Mouse (Mus musculus) hindbrain, postnatal 0 days (tissue): ENCODE measurements around the gene Eif4g1. TPM values are rescaled to one million over a fixed set of nuclear protein-coding genes. Genes with fewer than 3 reads are reported as not detected.

Experiments
- ATAC-seq: fragments of 200-750 bp; cut with Nextera tagmentation; 2 replicates; pipeline ENCODE4 v1.8.0; 2017; ENCODE audit warnings: mild to moderate bottlenecking, moderate TSS enrichment, moderate library complexity
- DNase-seq: peaks from one replicate; pipeline ENCODE4 v3.0.0-alpha.2; 2015; ENCODE audit warnings: low spot score
- H3K27ac ChIP-seq: fragments of 300-500 bp; sonication (generic); 2 replicates; pipeline ENCODE4 v1.5.1; 2014; ENCODE audit warnings: mild to moderate bottlenecking
- H3K27me3 ChIP-seq: fragments of 300-500 bp; sonication (generic); 2 replicates; pipeline ENCODE4 v1.6.1; 2014; ENCODE audit warnings: low read length, mixed read lengths; ENCODE audit not compliant: insufficient read depth
- H3K36me3 ChIP-seq: fragments of 300-500 bp; sonication (generic); 2 replicates; pipeline ENCODE4 v1.6.1; 2014; ENCODE audit warnings: low read length, mixed read lengths; ENCODE audit not compliant: insufficient read depth
- H3K4me1 ChIP-seq: fragments of 300-500 bp; sonication (generic); 2 replicates; pipeline ENCODE4 v1.6.1; 2014; ENCODE audit warnings: antibody characterized with exemption, low read length, mixed read lengths; ENCODE audit not compliant: insufficient read depth
- H3K4me2 ChIP-seq: fragments of 300-500 bp; sonication (generic); 2 replicates; pipeline ENCODE4 v1.6.1; 2014; ENCODE audit warnings: low read depth, mild to moderate bottlenecking, low read length, moderate library complexity, mixed read lengths
- H3K4me3 ChIP-seq: fragments of 300-500 bp; sonication (generic); 2 replicates; pipeline ENCODE4 v1.5.1; 2014; ENCODE audit warnings: low read length
- H3K9ac ChIP-seq: fragments of 300-500 bp; sonication (generic); replicated peaks from 2 replicates; pipeline ENCODE4 v1.6.1; 2014; ENCODE audit warnings: mild to moderate bottlenecking, low read length, moderate library complexity, mixed read lengths
- H3K9me3 ChIP-seq: fragments of 300-500 bp; sonication (generic); 2 replicates; pipeline ENCODE4 v1.6.1; 2016; ENCODE audit warnings: low read length, mixed read lengths
- CTCF ChIP-seq: IDR thresholded peaks from 2 replicates; pipeline ENCODE4 v1.5.1; 2016; ENCODE audit warnings: antibody characterized with exemption, control low read depth, low read depth
- WGBS: fragments of 180-500 bp; shearing (Covaris S2); extraction: QIAGEN DNeasy Blood & Tissue Kit; methylation state at CpG from one replicate; pipeline ENCODE4 v1.1.7; 2014; 5-methylcytosine and 5-hydroxymethylcytosine counted together
- polyA plus RNA-seq: library from polyadenylated mRNA; unstranded; fragments of >200 nt; fragmentation: Nextera tagmentation; extraction: Ambion mirVana; gene quantifications from 2 replicates; pipeline ENCODE4 v1.2.1, GENCODE M21; 2015
- total RNA-seq: library from RNA; depleted of rRNA; stranded (reverse); fragments of >200 nt; gene quantifications from 2 replicates; pipeline ENCODE4 v1.2.3, GENCODE M21; 2014

The Eif4g1 gene
- total and polyA plus RNA-seq, 2 experiments from 2014 or later: 124 to 428 TPM

DNA sequence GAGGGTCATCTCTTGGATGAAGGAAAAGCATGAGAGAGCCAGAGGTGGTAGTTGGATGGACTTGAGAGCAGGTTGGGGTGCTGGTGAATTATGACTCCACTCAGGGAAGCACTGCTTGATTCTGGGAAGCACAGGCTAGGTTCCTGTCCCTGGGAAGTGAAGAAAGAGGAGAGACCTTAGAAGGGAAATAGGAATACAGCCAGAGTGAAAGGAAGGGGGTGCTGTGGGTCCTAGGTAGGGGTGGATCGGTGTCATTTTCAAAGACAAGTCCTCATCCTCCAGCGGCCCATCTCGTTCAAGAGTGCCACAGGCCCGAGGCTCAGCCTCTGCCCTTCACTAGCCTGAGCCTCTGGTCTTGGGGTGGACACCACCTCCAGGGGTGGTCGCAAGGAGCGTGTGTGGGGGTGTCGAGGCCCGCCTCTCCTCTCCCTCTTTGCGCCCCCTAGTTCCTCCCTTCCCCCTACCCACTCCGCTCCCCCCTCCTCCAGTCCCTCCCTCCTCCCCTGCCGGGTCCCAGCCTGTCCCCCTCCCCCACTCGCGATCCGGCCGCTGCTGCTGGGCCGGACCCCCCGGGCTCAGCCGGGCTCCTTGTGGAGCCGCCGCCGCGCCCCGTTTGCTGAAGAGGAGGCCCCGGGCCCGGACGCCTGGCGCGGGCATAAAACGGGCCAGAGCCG, 64.3 kb downstream of the Eif4g1 start:
- peak; percentile 50 for ATAC-seq

DNA sequence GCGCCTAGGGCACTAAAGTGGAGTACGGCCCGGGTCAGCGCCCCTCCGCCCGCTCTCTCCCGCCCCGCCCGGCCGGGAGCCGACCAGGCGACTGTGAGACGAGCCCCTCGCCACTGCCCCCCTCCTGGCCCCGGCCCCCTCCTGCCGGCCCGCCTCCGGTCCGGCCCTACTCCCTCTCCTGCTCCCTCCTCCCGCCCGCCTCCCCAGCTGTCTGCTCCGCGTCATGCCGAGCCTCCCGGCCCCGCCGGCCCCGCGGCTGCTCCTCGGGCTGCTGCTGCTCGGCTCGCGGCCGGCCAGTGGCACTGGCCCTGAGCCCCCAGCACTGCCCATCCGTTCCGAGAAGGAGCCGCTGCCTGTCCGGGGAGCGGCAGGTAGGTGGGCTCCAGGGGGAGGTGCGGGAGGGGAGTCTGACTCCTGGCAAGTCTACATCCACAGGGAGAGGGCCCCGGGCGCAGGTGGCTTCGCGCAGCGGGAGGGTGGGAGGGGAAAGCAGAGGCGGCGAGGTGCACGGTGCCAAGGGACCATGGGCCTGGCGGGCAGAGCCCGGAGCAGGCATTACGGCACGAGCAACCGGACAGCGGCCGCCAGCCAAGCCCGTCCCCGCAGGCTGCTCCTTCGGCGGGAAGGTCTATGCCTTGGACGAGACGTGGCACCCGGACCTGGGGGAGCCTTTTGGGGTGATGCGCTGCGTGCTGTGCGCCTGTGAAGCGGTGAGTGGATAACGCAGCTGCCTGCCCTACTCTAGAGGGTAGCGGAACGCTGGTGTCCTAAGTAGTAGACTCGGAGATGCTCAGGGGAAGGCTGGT, 65.0 kb downstream of the Eif4g1 start, which contains the start of gene Chrd:
TSS of gene Chrd (plus strand) at position 203 of the 806 bp plus-strand sequence.
- no peaks in the 10 kb centered on the region for H3K9me3 ChIP-seq
- peak within 1 kb of the TSS; percentile 96 for H3K4me2 ChIP-seq
- peak within 1 kb of the TSS; percentile 86 for H3K9ac ChIP-seq
- WGBS: 1% methylated on average over 57 of the region's 70 CpGs
- H3K36me3 ChIP-seq: 0 out of 2 replicates have a peak, but pooled peaks cover 4% of the 10 kb centered on the region
- peak; percentile 73 for DNase-seq
- peak within 1 kb of the TSS; percentile 74 for H3K4me3 ChIP-seq
- ATAC-seq: peak; percentile 80
- no peaks in the 10 kb centered on the region for H3K27me3 ChIP-seq
- TF ChIP-seq CTCF: no peak
- H3K27ac ChIP-seq: peak within 1 kb of the TSS; percentile 85
- peaks cover 4% of the 10 kb centered on the region; the same call in 1 of the 2 replicates for H3K4me1 ChIP-seq

More for the DNA sequence above, 64.3 kb downstream of the Eif4g1 start:
- peaks cover 4% of the 10 kb centered on the region; the same call in 1 of the 2 replicates for H3K4me1 ChIP-seq
- no peaks in the 10 kb centered on the region for H3K27me3 ChIP-seq
- no peaks in the 10 kb centered on the region for H3K9me3 ChIP-seq
- under 1% methylated on average over 22 of the region's 30 CpGs for WGBS
- 0 out of 2 replicates have a peak, but pooled peaks cover 4% of the 10 kb centered on the region for H3K36me3 ChIP-seq
- peak overlapping the region; percentile 96 for H3K4me2 ChIP-seq
- peak overlapping the region; percentile 86 for H3K9ac ChIP-seq
- peak; percentile 36 for TF ChIP-seq CTCF
- peak overlapping the region; percentile 74 for H3K4me3 ChIP-seq
- DNase-seq: peak; percentile 45
- peak overlapping the region; percentile 85 for H3K27ac ChIP-seq

DNA sequence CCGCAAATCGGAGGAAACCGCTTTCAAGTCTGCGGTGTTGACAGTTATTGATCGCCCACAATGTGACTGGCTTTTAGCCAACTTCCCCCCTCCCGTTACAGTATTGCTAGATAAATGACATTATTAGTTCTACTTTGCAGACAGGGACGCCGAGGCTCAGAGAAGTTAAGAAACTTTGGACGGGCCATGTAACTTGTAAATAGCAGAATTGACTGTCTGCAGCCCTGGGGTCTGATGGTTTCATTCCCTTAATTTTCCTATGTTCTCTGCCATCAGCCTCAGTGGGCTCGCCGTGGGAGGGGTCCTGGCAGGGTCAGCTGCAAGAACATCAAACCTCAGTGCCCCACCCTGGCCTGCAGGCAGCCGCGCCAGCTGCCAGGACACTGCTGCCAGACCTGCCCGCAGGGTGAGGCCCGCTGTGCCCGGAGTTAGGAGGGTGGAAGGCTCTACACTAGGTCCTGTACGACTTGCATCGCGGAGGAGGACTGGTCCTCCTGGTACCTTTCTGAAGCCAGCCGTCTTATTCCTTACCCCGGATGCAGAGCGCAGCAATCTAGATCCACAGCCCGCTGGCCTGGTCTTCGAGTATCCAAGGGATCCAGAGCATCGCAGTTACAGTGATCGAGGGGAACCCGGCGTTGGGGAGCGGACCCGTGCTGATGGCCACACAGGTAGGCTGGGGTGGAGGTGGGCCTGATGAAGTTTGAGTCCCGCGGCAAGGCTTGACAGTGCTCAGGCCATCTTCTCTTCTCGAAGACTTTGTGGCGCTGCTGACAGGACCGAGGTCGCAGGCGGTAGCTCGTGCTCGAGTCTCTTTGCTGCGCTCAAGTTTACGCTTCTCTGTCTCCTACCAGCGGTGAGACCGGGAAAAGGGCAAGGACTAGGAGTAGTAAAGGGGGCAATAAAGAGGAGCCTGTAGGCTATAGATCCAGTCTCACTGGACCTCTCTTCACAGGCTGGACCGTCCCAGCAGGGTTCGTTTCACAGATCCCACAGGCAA, 65.9 kb downstream of the Eif4g1 start, which contains the start of gene Thpo:
TSS of gene Thpo (minus strand) at position 781 of the 1,000 bp plus-strand sequence.
- peaks cover 4% of the 10 kb centered on the region; the same call in 1 of the 2 replicates for H3K4me1 ChIP-seq
- H3K4me2 ChIP-seq: peak within 1 kb of the TSS; percentile 96
- no peaks in the 10 kb centered on the region for H3K27me3 ChIP-seq
- ATAC-seq (no peak), DNase-seq (peak; percentile 38)
- peak within 1 kb of the TSS; percentile 85 for H3K27ac ChIP-seq
- no peaks in the 10 kb centered on the region for H3K9me3 ChIP-seq
- peak within 1 kb of the TSS; percentile 74 for H3K4me3 ChIP-seq
- peak; percentile 36 for TF ChIP-seq CTCF
- 4% methylated on average over 45 of the region's 45 CpGs for WGBS
- 0 out of 2 replicates have a peak, but pooled peaks cover 4% of the 10 kb centered on the region for H3K36me3 ChIP-seq
- H3K9ac ChIP-seq: peak within 1 kb of the TSS; percentile 86

DNA sequence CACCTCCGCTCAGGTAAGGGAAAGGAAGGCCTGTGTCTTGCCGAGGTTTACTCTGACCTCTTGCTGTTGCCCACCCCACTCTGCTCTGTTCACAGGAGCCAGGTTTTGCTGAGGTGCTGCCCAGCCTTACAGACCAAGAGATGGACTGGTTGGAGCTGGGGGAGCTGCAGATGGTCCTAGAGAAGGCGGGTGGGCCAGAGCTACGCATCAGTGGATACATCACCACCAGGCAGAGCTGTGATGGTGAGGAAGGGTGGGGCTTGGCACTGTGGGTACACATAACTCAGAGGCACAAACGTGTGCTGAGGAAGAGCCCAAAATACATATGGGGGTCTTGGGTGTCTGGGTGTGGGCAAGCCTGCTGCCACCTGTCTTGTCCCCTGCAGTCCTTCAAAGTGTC, 67.5 kb downstream of the Eif4g1 start:
- Histone ChIP-seq H3K27me3 (no peaks in the 10 kb centered on the region), H3K36me3 (0 out of 2 replicates have a peak, but pooled peaks cover 4% of the 10 kb centered on the region), H3K4me2 (no peak overlapping the region), H3K9ac (no peak overlapping the region), H3K27ac (no peak overlapping the region), H3K9me3 (no peaks in the 10 kb centered on the region), H3K4me1 (peaks cover 4% of the 10 kb centered on the region; the same call in 1 of the 2 replicates), H3K4me3 (no peak overlapping the region)
- 76% methylated on average over 5 of the region's 5 CpGs for WGBS
- no peak for ATAC-seq
- DNase-seq: no peak
- no peak for TF ChIP-seq CTCF

DNA sequence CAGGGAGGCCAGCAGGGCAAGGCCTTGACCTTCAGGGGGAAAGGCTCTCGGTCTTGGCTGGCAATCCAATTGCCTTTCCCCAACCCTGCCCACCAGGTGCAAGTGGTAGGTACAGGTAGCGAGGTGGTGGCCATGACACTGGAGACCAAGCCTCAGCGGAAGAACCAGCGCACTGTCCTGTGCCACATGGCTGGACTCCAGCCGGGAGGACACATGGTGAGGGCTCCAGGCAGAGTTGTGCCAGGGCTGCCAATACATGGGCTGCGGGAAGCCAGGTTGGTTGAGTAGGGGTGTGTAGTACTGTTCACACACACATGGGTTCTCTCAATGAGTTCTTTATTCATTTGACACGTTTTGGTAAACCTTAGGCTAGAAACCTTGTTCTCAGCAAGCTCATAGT, 68.1 kb downstream of the Eif4g1 start:
- no peak overlapping the region for H3K27ac ChIP-seq
- peaks cover 4% of the 10 kb centered on the region; the same call in 1 of the 2 replicates for H3K4me1 ChIP-seq
- H3K27me3 ChIP-seq: no peaks in the 10 kb centered on the region
- H3K9me3 ChIP-seq: no peaks in the 10 kb centered on the region
- 0 out of 2 replicates have a peak, but pooled peaks cover 4% of the 10 kb centered on the region for H3K36me3 ChIP-seq
- 85% methylated on average over 7 of the region's 7 CpGs for WGBS
- no peak for TF ChIP-seq CTCF
- H3K9ac ChIP-seq: no peak overlapping the region
- H3K4me3 ChIP-seq: no peak overlapping the region
- DNase-seq (no peak), ATAC-seq (no peak)
- no peak overlapping the region for H3K4me2 ChIP-seq
